Mouse (Mus musculus): ENCODE data around the gene Aebp2. TPM values are rescaled to one million over a fixed set of nuclear protein-coding genes. Genes with fewer than 3 reads are reported as not detected.

Gene Aebp2
- polyA plus RNA-seq, 1 experiment from 2014 or later: 12.4 TPM

Other genes starting within 250 kb of the Aebp2 start
- gene Plekha5, start 198.6 kb upstream of the Aebp2 start, polyA plus RNA-seq (2014; fragmentation: Nextera tagmentation; extraction: Ambion mirVana): 24.3 and 25.7 TPM in 2 replicates
- gene Gm11077, start 106.6 kb downstream of the Aebp2 start, polyA plus RNA-seq (2014; fragmentation: Nextera tagmentation; extraction: Ambion mirVana): not detected in 2 replicates

Measured in heart, embryonic 11.5 days (tissue).